Mouse (Mus musculus): ENCODE results near the gene Gm20812. TPM values are rescaled to one million over a fixed set of nuclear protein-coding genes. Genes with fewer than 3 reads are reported as not detected.

The Gm20812 gene
- total RNA-seq (2023; ENCODE audit: inconsistent age) = not detected in 4 replicates

GRCm38 (mm10) chrY:12381681-12382080 lies at the start of gene Gm20812:
Gm20812 (plus strand) TSS chrY:12381981.

Other genes with a start within 250 kb of the Gm20812 start
- not detected in 4 replicates for gene Gm29554, start 108.0 kb upstream of the Gm20812 start, total RNA-seq (2023; ENCODE audit: inconsistent age)